Mouse (Mus musculus) MEL (cell line): ENCODE data around the gene Ttll6. TPM values are rescaled to one million over a fixed set of nuclear protein-coding genes. Genes with fewer than 3 reads are reported as not detected.

Experiments
- DNase-seq: peaks from one replicate; pipeline ENCODE4 v3.0.0; 2011; ENCODE audit warnings: low read depth, low spot score
- H3K27ac ChIP-seq: 2 replicates; pipeline ENCODE4 v1.5.1; 2012; ENCODE audit warnings: low read depth, mild to moderate bottlenecking, control low read depth, low read length, moderate library complexity; ENCODE audit not compliant: control insufficient read depth
- H3K27me3 ChIP-seq, 2 experiments: fragments of 150-350 bp in 1 of 2; sonication (generic) in 1 of 2; 2 replicates each; pipeline ENCODE4 v1.6.1; 2012; ENCODE audit warnings: low read length in 2 of 2, mild to moderate bottlenecking in 2 of 2, improper control_type of control experiment in 1 of 2, moderate library complexity in 1 of 2; ENCODE audit not compliant: insufficient read depth in 2 of 2, control insufficient read depth in 1 of 2
- H3K36me3 ChIP-seq, 2 experiments: 2 replicates each; pipeline ENCODE4 v1.6.1; 2012 to 2014; ENCODE audit warnings: low read length in 2 of 2, improper control_type of control experiment in 1 of 2, inconsistent platforms in 1 of 2, mild to moderate bottlenecking in 1 of 2; ENCODE audit not compliant: insufficient read depth in 2 of 2, control insufficient read depth in 1 of 2
- H3K4me1 ChIP-seq, 2 experiments: fragments of 150-350 bp in 1 of 2; sonication (generic) in 1 of 2; 2 replicates each; pipeline ENCODE4 v1.6.1; 2012; ENCODE audit warnings: low read length in 2 of 2, improper control_type of control experiment in 1 of 2, mild to moderate bottlenecking in 1 of 2; ENCODE audit not compliant: insufficient read depth in 2 of 2, control insufficient read depth in 1 of 2
- H3K4me3 ChIP-seq, 2 experiments: fragments of 150-350 bp in 1 of 2; sonication (generic) in 1 of 2; 2 replicates each; pipeline ENCODE4 v1.5.1; 2012; ENCODE audit warnings: low read depth in 2 of 2, low read length in 2 of 2, mild to moderate bottlenecking in 2 of 2, moderate library complexity in 2 of 2, control low read depth in 1 of 2, improper control_type of control experiment in 1 of 2; ENCODE audit not compliant: control insufficient read depth in 1 of 2, insufficient read depth in 1 of 2
- H3K79me2 ChIP-seq: 2 replicates; pipeline ENCODE4 v1.6.1; 2012; ENCODE audit warnings: mild to moderate bottlenecking, low read length, moderate library complexity; ENCODE audit not compliant: control insufficient read depth, poor library complexity, insufficient read depth
- H3K9ac ChIP-seq: 2 replicates; pipeline ENCODE4 v1.6.1; 2012; ENCODE audit warnings: low read depth, mild to moderate bottlenecking, control low read depth, low read length, moderate library complexity; ENCODE audit not compliant: control insufficient read depth, poor library complexity, severe bottlenecking
- H3K9me3 ChIP-seq: fragments of 150-350 bp; sonication (generic); replicated peaks from 2 replicates; pipeline ENCODE4 v1.6.1; 2012; ENCODE audit warnings: mild to moderate bottlenecking, low read length, improper control_type of control experiment, moderate library complexity; ENCODE audit not compliant: insufficient read depth
- CHD1 ChIP-seq: IDR thresholded peaks from 2 replicates; pipeline ENCODE4 v1.6.1; 2012; ENCODE audit warnings: low read depth, mild to moderate bottlenecking, inconsistent platforms, low read length, improper control_type of control experiment
- CTCF ChIP-seq, 3 experiments: IDR thresholded peaks in 2 of 3; conservative IDR thresholded peaks in 1 of 3; 2 replicates each; pipeline ENCODE4 v1.5.1; 2011 to 2012; ENCODE audit warnings: low read length in 3 of 3, low read depth in 2 of 3, mild to moderate bottlenecking in 2 of 3, improper control_type of control experiment in 1 of 3, inconsistent platforms in 1 of 3, mixed read lengths in 1 of 3, moderate library complexity in 1 of 3; ENCODE audit not compliant: control insufficient read depth in 1 of 3, insufficient read depth in 1 of 3, poor library complexity in 1 of 3, severe bottlenecking in 1 of 3
- GABPA ChIP-seq: IDR thresholded peaks from 2 replicates; pipeline ENCODE4 v1.6.1; 2012; ENCODE audit warnings: low read depth, mild to moderate bottlenecking, inconsistent platforms, low read length, improper control_type of control experiment, moderate library complexity
- HCFC1 ChIP-seq: IDR thresholded peaks from 2 replicates; pipeline ENCODE4 v1.6.1; 2012; ENCODE audit warnings: low read depth, mild to moderate bottlenecking, inconsistent platforms, low read length, improper control_type of control experiment, moderate library complexity
- KAT2A ChIP-seq: conservative IDR thresholded peaks from 2 replicates; pipeline ENCODE4 v1.6.1; 2012; ENCODE audit warnings: low read depth, low read length, improper control_type of control experiment, inconsistent platforms
- MEF2A ChIP-seq: IDR thresholded peaks from 2 replicates; pipeline ENCODE4 v1.6.1; 2014; ENCODE audit warnings: low read depth, mild to moderate bottlenecking, inconsistent platforms, low read length, improper control_type of control experiment; ENCODE audit not compliant: poor library complexity, insufficient replicate concordance, severe bottlenecking; ENCODE audit errors: extremely low read depth
- MXI1 ChIP-seq: IDR thresholded peaks from 2 replicates; pipeline ENCODE4 v1.6.1; 2011; ENCODE audit warnings: mild to moderate bottlenecking, low read depth, low read length, improper control_type of control experiment
- MYC ChIP-seq: IDR thresholded peaks from 2 replicates; pipeline ENCODE4 v1.6.1; 2011; ENCODE audit warnings: low read depth, mild to moderate bottlenecking, low read length, improper control_type of control experiment, moderate library complexity
- POLR2AphosphoS5 ChIP-seq: IDR thresholded peaks from 2 replicates; pipeline ENCODE4 v1.6.1; 2012; ENCODE audit warnings: low read depth, borderline replicate concordance, mild to moderate bottlenecking, inconsistent platforms, low read length, moderate library complexity, mixed read lengths
- RAD21 ChIP-seq: IDR thresholded peaks from 2 replicates; pipeline ENCODE4 v1.6.1; 2011; ENCODE audit warnings: mild to moderate bottlenecking, low read depth, low read length, improper control_type of control experiment
- RCOR1 ChIP-seq: IDR thresholded peaks from 2 replicates; pipeline ENCODE4 v1.6.1; 2012; ENCODE audit warnings: low read depth, mild to moderate bottlenecking, inconsistent platforms, low read length, improper control_type of control experiment
- SIN3A ChIP-seq: IDR thresholded peaks from 2 replicates; pipeline ENCODE4 v1.6.1; 2012; ENCODE audit warnings: low read length, improper control_type of control experiment, inconsistent platforms
- SMC3 ChIP-seq: IDR thresholded peaks from 2 replicates; pipeline ENCODE4 v1.6.1; 2011; ENCODE audit warnings: low read depth, low read length, improper control_type of control experiment
- TAL1 ChIP-seq: IDR thresholded peaks from 2 replicates; pipeline ENCODE4 v1.6.1; 2012; ENCODE audit warnings: mild to moderate bottlenecking, inconsistent platforms, low read length, moderate library complexity, mixed read lengths
- ZC3H11A ChIP-seq: IDR thresholded peaks from 2 replicates; pipeline ENCODE4 v1.6.1; 2012; ENCODE audit warnings: low read depth, mild to moderate bottlenecking, inconsistent platforms, low read length, improper control_type of control experiment
- ZKSCAN1 ChIP-seq: IDR thresholded peaks from 2 replicates; pipeline ENCODE4 v1.6.1; 2012; ENCODE audit warnings: low read depth, mild to moderate bottlenecking, inconsistent platforms, low read length, improper control_type of control experiment, moderate library complexity
- ZMIZ1 ChIP-seq: IDR thresholded peaks from 2 replicates; pipeline ENCODE4 v1.6.1; 2012; ENCODE audit warnings: low read depth, mild to moderate bottlenecking, inconsistent platforms, low read length, improper control_type of control experiment, moderate library complexity
- polyA plus RNA-seq, 2 experiments: library from polyadenylated mRNA; stranded (reverse) in 1 of 2; unstranded in 1 of 2; fragments of >175 nt in 1 of 2; fragments of >200 nt in 1 of 2; gene quantifications; 2 replicates each; pipeline versions ENCODE4 v1.2.1 to v1.2.4; 2012; ENCODE audit warnings: low replicate concordance in 2 of 2, low read depth in 1 of 2; ENCODE audit not compliant: insufficient read length in 2 of 2, insufficient read depth in 1 of 2, missing spikeins in 1 of 2
- total RNA-seq: library from RNA; depleted of rRNA; stranded (reverse); fragments of 300-350 nt; gene quantifications from 2 replicates; pipeline ENCODE4 v1.2.3, GENCODE M21; 2012

The Ttll6 gene
- total and polyA plus RNA-seq, 3 experiments: 0.03 TPM; not detected in 2

DNA sequence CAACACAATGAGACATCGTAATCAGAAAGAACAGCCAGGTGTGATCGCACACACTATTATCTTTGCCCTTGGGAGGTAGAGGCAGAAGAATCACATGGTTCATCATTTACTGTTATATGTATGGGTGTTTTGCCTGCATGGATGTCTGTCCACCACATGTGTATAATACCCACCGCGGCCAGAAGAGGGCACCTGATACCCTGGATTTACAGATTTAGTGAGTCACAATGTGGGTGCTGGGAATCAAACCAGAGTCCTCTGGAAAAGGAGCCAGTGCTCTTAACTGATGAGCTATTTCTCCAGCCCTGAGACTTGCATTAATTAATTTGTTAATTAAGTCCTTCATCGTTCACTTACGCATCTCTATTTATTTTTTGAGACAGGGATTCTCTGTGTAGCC lies 45.6 kb upstream of the Ttll6 start:
- no peak for DNase-seq
- Histone ChIP-seq H3K4me3 (no peak overlapping the region), H3K36me3 (no peaks in the 10 kb centered on the region; a peak in 2 of 4 replicates)
- no peak for TF ChIP-seq MEF2A
- TF ChIP-seq CTCF (IDR thresholded peaks at IDR 0.05 in 2 of 3, conservative IDR thresholded peaks at IDR 0.05 in 1 of 3; ENCODE audit: control insufficient read depth in 1 of 3, insufficient read depth in 1 of 3, low read depth in 2 of 3, low read length in 3 of 3, poor library complexity in 1 of 3, severe bottlenecking in 1 of 3): peak in 2 of 3 experiments; percentile 27 to 32; a peak in 1 of 6 replicates
- TF ChIP-seq, all 39 proteins: peak for 1
- no peaks in the 10 kb centered on the region for H3K9me3 ChIP-seq
- H3K27ac ChIP-seq: no peak overlapping the region
- H3K9ac ChIP-seq: no peak overlapping the region
- H3K79me2 ChIP-seq: no peaks in the 10 kb centered on the region
- H3K27me3 ChIP-seq: peaks cover 0 to 6% of the 10 kb centered on the region in 2 experiments; a peak in 1 of 4 replicates
- peaks cover 2 to 4% of the 10 kb centered on the region in 2 experiments; a peak in 1 of 4 replicates for H3K4me1 ChIP-seq

GRCm38 (mm10) chr11:96091073-96091472 lies 42.5 kb upstream of the Ttll6 start:
- H3K79me2 ChIP-seq: no peaks in the 10 kb centered on the region
- peaks cover 0 to 2% of the 10 kb centered on the region in 2 experiments; a peak in 2 of 4 replicates for H3K27me3 ChIP-seq
- H3K9ac ChIP-seq: no peak overlapping the region
- no peaks in the 10 kb centered on the region for H3K4me1 ChIP-seq
- DNase-seq: peak; percentile 64
- TF ChIP-seq RAD21: peak; percentile 75
- TF ChIP-seq ZKSCAN1: no peak
- no peak for TF ChIP-seq RCOR1
- TF ChIP-seq ZMIZ1: no peak
- peak; percentile 30 to 73 (median 46); a peak in 5 of 6 replicates for TF ChIP-seq CTCF (IDR thresholded peaks at IDR 0.05 in 2 of 3, conservative IDR thresholded peaks at IDR 0.05 in 1 of 3; ENCODE audit: control insufficient read depth in 1 of 3, insufficient read depth in 1 of 3, low read depth in 2 of 3, low read length in 3 of 3, poor library complexity in 1 of 3, severe bottlenecking in 1 of 3)
- peak; percentile 66 for TF ChIP-seq SMC3
- TF ChIP-seq KAT2A: no peak
- no peak for TF ChIP-seq POLR2AphosphoS5
- no peak for TF ChIP-seq MYC
- no peak for TF ChIP-seq GABPA
- no peak for TF ChIP-seq CHD1
- TF ChIP-seq ZC3H11A: peak; percentile 68
- no peak for TF ChIP-seq HCFC1
- no peak for TF ChIP-seq MXI1
- no peak for TF ChIP-seq SIN3A
- TF ChIP-seq TAL1: no peak
- H3K9me3 ChIP-seq: no peaks in the 10 kb centered on the region
- H3K4me3 ChIP-seq: no peak overlapping the region
- no peaks in the 10 kb centered on the region for H3K36me3 ChIP-seq
- no peak overlapping the region for H3K27ac ChIP-seq
